Mouse (Mus musculus): ENCODE measurements at regions not wholly inside any gene's neighbourhood (a gene's known extent, or its start where the extent isn't known, plus 50 kb on each side); places are given as distances from the start of the nearest gene placed in this dataset.

DNA sequence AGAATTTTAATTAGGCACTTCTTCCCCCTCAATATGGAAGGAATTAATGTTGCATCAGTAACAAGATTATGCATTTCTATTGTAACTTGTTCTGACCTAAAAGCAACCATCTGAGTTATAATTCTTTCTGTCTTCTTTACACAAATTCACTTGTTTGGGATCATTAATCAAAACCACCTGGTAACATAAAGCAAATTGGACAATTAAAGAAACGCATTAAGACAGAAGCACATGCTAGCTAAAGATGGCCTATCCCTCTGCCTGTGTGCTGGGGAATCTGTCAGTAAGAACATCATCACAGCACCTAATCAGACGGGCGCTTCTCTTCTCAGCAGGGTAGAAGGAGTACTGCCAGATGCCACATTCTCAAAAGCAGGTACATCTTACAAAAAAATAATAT lies 553.7 kb upstream of the Map3k7 start:
- TF ChIP-seq CTCF (IDR thresholded peaks at IDR 0.05) (no peak), EP300 (IDR thresholded peaks at IDR 0.05) (no peak)

Data from lung, postnatal 0 days (tissue).